Mouse (Mus musculus) lung, embryonic 14.5 days (tissue): Measurements from ENCODE around the gene Akap7. TPM values are rescaled to one million over a fixed set of nuclear protein-coding genes. Genes with fewer than 3 reads are reported as not detected.

ENCODE experiments used
- ATAC-seq: fragments of 200-750 bp; cut with Nextera tagmentation; 2 replicates; pipeline ENCODE4 v1.8.0; 2017; ENCODE audit warnings: mild to moderate bottlenecking, moderate TSS enrichment, moderate library complexity; ENCODE audit not compliant: insufficient read depth
- DNase-seq: peaks from one replicate; pipeline ENCODE4 v3.0.0-alpha.2; 2015
- H3K27ac ChIP-seq: fragments of 300-500 bp; sonication (generic); 2 replicates; pipeline ENCODE4 v1.5.1; 2014; ENCODE audit warnings: low read depth, mild to moderate bottlenecking, moderate library complexity
- H3K27me3 ChIP-seq: fragments of 300-500 bp; sonication (generic); 2 replicates; pipeline ENCODE4 v1.6.1; 2014; ENCODE audit warnings: low read length, control low read depth; ENCODE audit not compliant: insufficient read depth
- H3K36me3 ChIP-seq: fragments of 300-500 bp; sonication (generic); 2 replicates; pipeline ENCODE4 v1.6.1; 2014; ENCODE audit warnings: control low read depth; ENCODE audit not compliant: insufficient read depth
- H3K4me1 ChIP-seq: fragments of 300-500 bp; sonication (generic); 2 replicates; pipeline ENCODE4 v1.6.1; 2014; ENCODE audit warnings: antibody characterized with exemption, control low read depth; ENCODE audit not compliant: insufficient read depth
- H3K4me2 ChIP-seq: fragments of 300-500 bp; sonication (generic); 2 replicates; pipeline ENCODE4 v1.6.1; 2014; ENCODE audit warnings: mild to moderate bottlenecking
- H3K4me3 ChIP-seq: fragments of 300-500 bp; sonication (generic); 2 replicates; pipeline ENCODE4 v1.5.1; 2014; ENCODE audit warnings: low read depth, low read length
- H3K9ac ChIP-seq: fragments of 300-500 bp; sonication (generic); 2 replicates; pipeline ENCODE4 v1.6.1; 2014
- H3K9me3 ChIP-seq: fragments of 300-500 bp; sonication (generic); 2 replicates; pipeline ENCODE4 v1.6.1; 2016; ENCODE audit warnings: low read depth, low read length, control low read depth
- CTCF ChIP-seq: IDR thresholded peaks from 2 replicates; pipeline ENCODE4 v1.5.1; 2016; ENCODE audit warnings: antibody characterized with exemption, low read depth
- whole genome bisulfite sequencing: fragments of 180-500 bp; shearing (Covaris S2); extraction: QIAGEN DNeasy Blood & Tissue Kit; methylation state at CpG from one replicate; pipeline ENCODE4 v1.1.7; 2014; 5-methylcytosine and 5-hydroxymethylcytosine counted together
- polyA plus RNA-seq: library from polyadenylated mRNA; unstranded; fragments of >200 nt; fragmentation: Nextera tagmentation; extraction: Ambion mirVana; gene quantifications from 2 replicates; pipeline ENCODE4 v1.2.1, GENCODE M21; 2014

Gene Akap7
- 27.7 and 29.6 TPM in 2 replicates for polyA plus RNA-seq

DNA sequence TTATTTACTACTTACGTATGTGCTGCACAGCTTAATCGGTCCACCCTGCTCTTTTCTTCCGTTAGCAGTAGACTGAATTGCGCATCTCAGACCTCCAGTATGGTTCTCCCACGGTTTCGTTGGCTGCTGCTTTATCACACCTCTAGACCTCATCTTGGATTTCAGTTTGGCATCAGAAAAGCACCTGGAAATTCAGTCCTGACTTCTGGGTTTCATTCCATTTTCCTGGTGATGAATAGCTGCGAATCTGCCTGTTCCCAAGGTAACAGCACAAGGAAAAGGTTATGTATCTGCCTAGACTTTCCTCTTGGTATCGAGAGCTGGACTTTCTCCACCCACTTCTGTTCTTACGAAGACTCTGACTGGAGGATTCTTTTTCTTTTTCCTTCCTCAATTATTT lies at the start of gene Akap7:
Akap7 (minus strand) TSS at position 101 of the 400 bp plus-strand sequence.
- 87% methylated on average over 9 of the region's 9 CpGs for WGBS
- TF ChIP-seq CTCF, result no peak
- Histone ChIP-seq H3K27me3 (no peaks in the 10 kb centered on the region), H3K36me3 (no peaks in the 10 kb centered on the region), H3K4me2 (no peak within 1 kb of the TSS), H3K9me3 (no peaks in the 10 kb centered on the region), H3K4me1 (no peaks in the 10 kb centered on the region), H3K27ac (no peak within 1 kb of the TSS), H3K4me3 (no peak within 1 kb of the TSS), H3K9ac (no peak within 1 kb of the TSS)
- no peak for DNase-seq
- ATAC-seq, result no peak

- TF ChIP-seq CTCF, result no peak
- H3K36me3 ChIP-seq, result no peaks in the 10 kb centered on the region
- H3K4me3 ChIP-seq, result no peak overlapping the region
- H3K4me1 ChIP-seq, result no peaks in the 10 kb centered on the region
- 71% methylated on average over 7 of the region's 7 CpGs for WGBS
- ATAC-seq, result no peak
- no peaks in the 10 kb centered on the region for H3K9me3 ChIP-seq
- H3K4me2 ChIP-seq, result no peak overlapping the region
- H3K9ac ChIP-seq, result no peak overlapping the region
- H3K27ac ChIP-seq, result no peak overlapping the region
- H3K27me3 ChIP-seq, result no peaks in the 10 kb centered on the region
- DNase-seq, result no peak
Measured at GRCm38 (mm10) chr10:25354390-25354789, 46.7 kb upstream of the Akap7 start.

DNA sequence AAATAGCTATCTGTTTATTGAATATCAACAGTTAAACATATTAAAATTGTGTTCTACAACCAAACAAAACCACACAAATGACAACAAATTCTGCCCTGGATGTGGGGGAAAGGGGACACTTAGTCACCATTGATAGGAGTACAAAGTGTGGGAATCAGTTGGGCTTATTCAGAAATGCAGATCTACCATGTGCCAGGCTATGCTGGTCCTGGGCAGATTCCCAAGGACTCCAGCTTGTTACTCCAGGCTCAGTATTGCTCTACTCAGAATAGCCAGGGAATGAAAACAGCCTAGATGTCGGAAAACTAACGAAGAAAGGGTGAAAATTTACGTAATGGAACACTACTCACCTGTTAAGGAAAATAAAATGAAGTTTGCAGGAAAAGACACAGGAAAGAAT lies 46.3 kb upstream of the Akap7 start:
- H3K27me3 ChIP-seq, result no peaks in the 10 kb centered on the region
- no peaks in the 10 kb centered on the region for H3K4me1 ChIP-seq
- H3K9me3 ChIP-seq, result no peaks in the 10 kb centered on the region
- H3K4me2 ChIP-seq, result no peak overlapping the region
- TF ChIP-seq CTCF, result no peak
- no peak overlapping the region for H3K27ac ChIP-seq
- no peaks in the 10 kb centered on the region for H3K36me3 ChIP-seq
- WGBS, result 93% methylated on average over 3 of the region's 3 CpGs
- H3K4me3 ChIP-seq, result no peak overlapping the region
- no peak overlapping the region for H3K9ac ChIP-seq
- no peak for DNase-seq
- ATAC-seq, result no peak

DNA sequence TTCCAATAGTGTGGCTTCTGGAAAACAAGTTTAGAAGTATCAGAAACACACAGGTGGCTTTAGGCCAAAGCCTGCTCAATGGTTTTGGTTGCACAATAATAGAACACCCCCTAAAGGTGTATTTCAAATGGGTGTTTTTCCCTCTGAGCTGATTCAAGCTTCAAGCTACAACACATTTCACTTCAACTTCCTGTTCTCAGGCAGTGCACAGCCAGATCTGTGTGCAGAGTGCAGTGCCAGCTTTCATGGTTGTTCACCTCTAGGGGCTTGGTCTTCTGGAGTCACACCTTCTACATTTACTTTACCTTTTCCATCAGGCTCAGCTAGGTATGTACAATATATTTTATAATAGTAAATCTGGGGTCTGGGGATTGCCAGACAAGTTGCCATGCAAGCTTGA lies 35.1 kb upstream of the Akap7 start:
- ATAC-seq (no peak), DNase-seq (no peak)
- Histone ChIP-seq H3K9me3 (no peaks in the 10 kb centered on the region; the same call in 1 of the 2 replicates), H3K27me3 (no peaks in the 10 kb centered on the region), H3K4me2 (no peak overlapping the region), H3K36me3 (no peaks in the 10 kb centered on the region), H3K9ac (no peak overlapping the region), H3K4me3 (no peak overlapping the region), H3K27ac (no peak overlapping the region), H3K4me1 (no peaks in the 10 kb centered on the region)
- TF ChIP-seq CTCF, result no peak

GRCm38 (mm10) chr10:25340675-25341074 lies 33.0 kb upstream of the Akap7 start:
- no peak overlapping the region for H3K27ac ChIP-seq
- no peaks in the 10 kb centered on the region for H3K4me1 ChIP-seq
- H3K4me3 ChIP-seq, result no peak overlapping the region
- H3K9me3 ChIP-seq, result no peaks in the 10 kb centered on the region; the same call in 1 of the 2 replicates
- DNase-seq, result no peak
- no peak overlapping the region for H3K4me2 ChIP-seq
- H3K27me3 ChIP-seq, result no peaks in the 10 kb centered on the region
- ATAC-seq, result no peak
- no peaks in the 10 kb centered on the region for H3K36me3 ChIP-seq
- TF ChIP-seq CTCF, result no peak
- WGBS, result 88% methylated on average over 5 of the region's 5 CpGs
- no peak overlapping the region for H3K9ac ChIP-seq

GRCm38 (mm10) chr10:25333390-25334079 lies 25.9 kb upstream of the Akap7 start:
- no peak for TF ChIP-seq CTCF
- no peak overlapping the region for H3K4me3 ChIP-seq
- no peaks in the 10 kb centered on the region for H3K36me3 ChIP-seq
- ATAC-seq (peak; percentile 86), DNase-seq (peak; percentile 78)
- no peak overlapping the region for H3K4me2 ChIP-seq
- no peak overlapping the region for H3K27ac ChIP-seq
- 0 out of 2 replicates have a peak, but pooled peaks cover 5% of the 10 kb centered on the region for H3K4me1 ChIP-seq
- H3K27me3 ChIP-seq, result no peaks in the 10 kb centered on the region
- 24% methylated on average over 4 of the region's 4 CpGs for WGBS
- H3K9me3 ChIP-seq, result no peaks in the 10 kb centered on the region
- H3K9ac ChIP-seq, result no peak overlapping the region

- Histone ChIP-seq H3K4me3 (no peak overlapping the region), H3K27me3 (no peaks in the 10 kb centered on the region), H3K27ac (peak overlapping the region; percentile 73; the same call in 1 of the 2 replicates), H3K36me3 (no peaks in the 10 kb centered on the region), H3K9me3 (no peaks in the 10 kb centered on the region), H3K4me1 (0 out of 2 replicates have a peak, but pooled peaks cover 5% of the 10 kb centered on the region), H3K4me2 (no peak overlapping the region), H3K9ac (no peak overlapping the region)
- WGBS, result 49% methylated on average over 9 of the region's 9 CpGs
- DNase-seq, result peak; percentile 61
- peak; percentile 43 for ATAC-seq
- TF ChIP-seq CTCF, result no peak
Measured at GRCm38 (mm10) chr10:25331321-25332049, 23.8 kb upstream of the Akap7 start.
